Mouse (Mus musculus) myocyte (in vitro differentiated cells): Measurements from ENCODE around the gene Cyp2d22. TPM values are rescaled to one million over a fixed set of nuclear protein-coding genes. Genes with fewer than 3 reads are reported as not detected.

Experiments used
- H3K27me3 ChIP-seq: one replicate; pipeline ENCODE4 v1.6.1; 2011; ENCODE audit not compliant: control insufficient read depth, insufficient read depth, insufficient read length
- H3K36me3 ChIP-seq: one replicate; pipeline ENCODE4 v1.6.1; 2011; ENCODE audit not compliant: control insufficient read depth, insufficient read depth
- H3K4me2 ChIP-seq: one replicate; pipeline ENCODE4 v1.6.1; 2011; ENCODE audit warnings: low read depth, control low read depth
- H3K4me3 ChIP-seq: one replicate; pipeline ENCODE4 v1.5.1; 2011; ENCODE audit warnings: mild to moderate bottlenecking, control low read depth, moderate library complexity
- H3K79me2 ChIP-seq: one replicate; pipeline ENCODE4 v1.6.1; 2011; ENCODE audit not compliant: control insufficient read depth, insufficient read depth
- H3ac ChIP-seq: one replicate; pipeline ENCODE4 v1.6.1; 2011; ENCODE audit not compliant: control insufficient read depth, insufficient read length
- CEBPB ChIP-seq: IDR thresholded peaks from 2 replicates; pipeline ENCODE4 v1.6.1; 2011; ENCODE audit warnings: mild to moderate bottlenecking, moderate library complexity; ENCODE audit not compliant: poor library complexity, insufficient read depth, severe bottlenecking
- E2F4 ChIP-seq: IDR thresholded peaks from one replicate; pipeline ENCODE4 v1.6.1; 2011; ENCODE audit warnings: mild to moderate bottlenecking, control low read depth, moderate library complexity; ENCODE audit not compliant: insufficient read depth
- MAX ChIP-seq: IDR thresholded peaks from one replicate; pipeline ENCODE4 v1.6.1; 2011; ENCODE audit warnings: low read depth, mild to moderate bottlenecking, control low read depth
- MYOD1 ChIP-seq, 3 experiments: IDR thresholded peaks; one replicate each; pipeline ENCODE4 v1.6.1; 2011; ENCODE audit warnings: control low read depth in 2 of 3, low read depth in 2 of 3, mild to moderate bottlenecking in 2 of 3, moderate library complexity in 1 of 3; ENCODE audit not compliant: insufficient read length in 2 of 3, control insufficient read depth in 1 of 3
- MYOG ChIP-seq, 3 experiments: IDR thresholded peaks; one replicate each; pipeline ENCODE4 v1.6.1; 2011; ENCODE audit warnings: control low read depth in 2 of 3, low read depth in 2 of 3, mild to moderate bottlenecking in 2 of 3; ENCODE audit not compliant: insufficient read length in 2 of 3, control insufficient read depth in 1 of 3, insufficient read depth in 1 of 3
- POLR2A ChIP-seq: IDR thresholded peaks from one replicate; pipeline ENCODE4 v1.6.1; 2011; ENCODE audit warnings: low read depth, mild to moderate bottlenecking, control low read depth, moderate library complexity; ENCODE audit not compliant: insufficient read length
- POLR2AphosphoS2 ChIP-seq: IDR thresholded peaks from one replicate; pipeline ENCODE4 v1.6.1; 2011; ENCODE audit warnings: low read depth, control low read depth; ENCODE audit not compliant: insufficient read length
- REST ChIP-seq: IDR thresholded peaks from one replicate; pipeline ENCODE4 v1.6.1; 2011; ENCODE audit warnings: mild to moderate bottlenecking, control low read depth, moderate library complexity; ENCODE audit not compliant: insufficient read depth, insufficient read length
- SRF ChIP-seq: IDR thresholded peaks from one replicate; pipeline ENCODE4 v1.6.1; 2011; ENCODE audit warnings: low read depth; ENCODE audit not compliant: control insufficient read depth, insufficient read length
- TCF12 ChIP-seq: IDR thresholded peaks from one replicate; pipeline ENCODE4 v1.6.1; 2011; ENCODE audit warnings: mild to moderate bottlenecking, control low read depth; ENCODE audit not compliant: poor library complexity, insufficient read depth, severe bottlenecking
- TCF3 ChIP-seq: IDR thresholded peaks from one replicate; pipeline ENCODE4 v1.6.1; 2011; ENCODE audit warnings: low read depth, control low read depth; ENCODE audit not compliant: insufficient read length
- USF1 ChIP-seq: IDR thresholded peaks from one replicate; pipeline ENCODE4 v1.6.1; 2011; ENCODE audit warnings: low read depth, mild to moderate bottlenecking, control low read depth, moderate library complexity
- polyA plus RNA-seq: library from polyadenylated mRNA; unstranded; fragments of >200 nt; fragmentation: generic; extraction: Trizol; gene quantifications from one replicate; pipeline ENCODE4 v1.2.1, GENCODE M21; 2012; ENCODE audit warnings: missing spikeins

Gene Cyp2d22
- polyA plus RNA-seq, 1 experiment: 2.4 TPM

DNA sequence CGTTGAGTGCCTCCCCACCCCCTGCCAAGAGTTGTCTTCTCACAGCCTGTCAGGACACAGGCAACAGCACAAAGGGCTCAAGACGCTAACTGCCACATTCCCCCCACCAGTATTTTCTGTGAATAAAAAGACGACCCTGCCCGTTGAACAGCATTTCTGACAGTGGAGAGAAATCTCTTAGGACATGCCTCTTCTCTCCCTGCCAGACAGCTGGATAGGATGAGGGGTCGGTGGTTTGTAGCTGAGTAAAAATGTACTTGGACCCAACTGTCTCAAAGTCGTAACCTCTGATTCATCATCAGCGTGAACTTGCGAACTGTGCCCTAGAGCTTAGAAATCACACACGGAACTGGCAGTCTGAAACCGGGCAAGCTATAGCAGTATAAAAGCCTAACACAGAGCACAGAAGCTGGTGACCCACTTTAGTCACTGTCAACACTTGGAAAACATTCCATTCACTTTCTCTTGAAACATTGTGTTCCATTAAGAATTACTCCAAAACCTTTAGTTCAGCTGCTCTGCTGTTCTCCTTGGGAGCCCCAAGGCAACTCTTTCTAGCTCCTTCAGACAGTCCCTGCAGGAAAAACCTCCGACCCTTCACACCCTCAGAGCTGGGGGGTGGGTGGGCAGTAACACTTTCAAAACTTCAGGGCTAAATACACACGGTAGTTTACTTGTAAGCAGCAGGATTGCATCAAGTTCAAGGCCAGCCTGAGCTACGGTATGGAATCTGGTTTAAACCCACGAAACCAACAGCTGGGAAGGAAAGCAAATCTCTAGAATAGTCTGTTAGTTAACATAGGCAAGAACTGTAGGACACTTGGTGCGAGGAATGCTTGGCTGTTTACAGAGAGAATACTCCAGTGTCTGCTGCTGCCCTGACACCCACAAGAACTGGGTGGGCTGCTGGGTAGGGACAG is 1.5 kb downstream of the Cyp2d22 start:
- TF ChIP-seq MYOG (IDR thresholded peaks at IDR 0.05; ENCODE audit: control insufficient read depth in 1 of 3, insufficient read depth in 1 of 3, insufficient read length in 2 of 3, low read depth in 2 of 3): peak in 2 of 3 experiments; percentile 7 to 16
- TF ChIP-seq SRF: no peak
- no peak for TF ChIP-seq TCF12
- Histone ChIP-seq H3K4me2 (peak overlapping the region; percentile 43), H3ac (no peak overlapping the region), H3K36me3 (no peaks in the 10 kb centered on the region), H3K79me2 (no peaks in the 10 kb centered on the region), H3K27me3 (no peaks in the 10 kb centered on the region), H3K4me3 (no peak overlapping the region)

DNA sequence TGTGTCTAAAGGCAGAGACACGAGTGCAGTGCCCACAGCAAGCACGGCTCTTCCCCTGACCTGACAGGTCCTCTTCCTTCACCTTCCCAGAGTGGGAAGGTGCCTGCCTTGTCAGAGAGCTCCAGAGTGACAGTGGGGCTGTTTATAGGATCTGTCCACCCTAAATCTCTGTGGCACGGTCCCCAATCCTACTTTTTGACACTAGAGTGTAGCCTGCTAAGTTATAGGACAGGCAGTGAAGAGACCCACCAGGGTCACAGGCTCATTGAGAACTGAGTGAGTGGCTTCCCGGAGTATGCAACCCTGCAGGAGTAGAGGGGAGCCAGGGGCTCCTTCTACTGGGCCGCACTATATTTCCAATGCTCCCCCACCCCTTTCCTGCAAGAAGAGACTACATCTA is 2.4 kb downstream of the Cyp2d22 start:
- Histone ChIP-seq H3K79me2 (no peaks in the 10 kb centered on the region), H3K4me2 (no peak overlapping the region), H3K36me3 (no peaks in the 10 kb centered on the region), H3K4me3 (no peak overlapping the region), H3ac (no peak overlapping the region), H3K27me3 (no peaks in the 10 kb centered on the region)
- TF ChIP-seq MYOG (IDR thresholded peaks at IDR 0.05; ENCODE audit: control insufficient read depth in 1 of 3, insufficient read depth in 1 of 3, insufficient read length in 2 of 3, low read depth in 2 of 3): no peak
- TF ChIP-seq TCF12: no peak
- TF ChIP-seq MYOD1 (IDR thresholded peaks at IDR 0.05; ENCODE audit: control insufficient read depth in 1 of 3, insufficient read length in 2 of 3, low read depth in 2 of 3): no peak
- no peak for TF ChIP-seq SRF
- TF ChIP-seq TCF3: no peak
- TF ChIP-seq USF1: no peak
- TF ChIP-seq REST: no peak
- no peak for TF ChIP-seq MAX
- no peak for TF ChIP-seq CEBPB
- TF ChIP-seq POLR2AphosphoS2: no peak

DNA sequence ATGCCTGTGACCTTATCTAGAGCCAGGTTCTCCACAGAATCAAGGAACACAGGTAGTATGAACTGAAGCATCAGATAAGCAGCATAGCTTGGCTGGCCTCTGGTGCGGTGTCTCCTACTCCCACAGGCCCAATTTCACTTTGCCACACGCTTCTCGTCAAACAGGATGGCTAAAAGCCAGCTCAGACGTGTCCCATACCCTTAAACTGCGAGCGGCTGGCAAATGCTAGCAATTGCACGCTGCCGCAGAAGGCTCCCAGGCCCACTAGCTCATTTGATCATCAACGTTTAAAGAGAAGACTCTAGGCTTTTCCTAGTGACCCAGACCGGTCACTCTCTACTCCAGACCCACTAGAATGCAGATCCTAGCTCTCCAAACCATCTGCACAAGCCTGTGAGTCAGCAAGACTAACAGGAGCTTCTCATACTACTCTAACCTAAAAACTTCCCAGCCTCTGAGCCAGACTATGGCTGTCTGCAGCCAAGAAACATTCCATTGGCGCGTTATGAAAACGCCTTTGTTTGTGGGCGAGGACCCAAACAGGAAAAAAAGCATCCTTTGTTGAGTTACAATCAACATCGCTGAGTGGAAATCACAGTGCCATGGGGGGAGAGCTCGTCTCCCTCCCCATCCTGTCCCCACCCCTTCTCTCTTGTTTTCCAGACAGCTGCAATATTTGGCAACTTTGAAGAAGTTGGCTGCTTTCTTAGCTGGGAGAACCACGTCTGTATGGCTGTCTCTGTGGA is 3.5 kb downstream of the Cyp2d22 start:
- TF ChIP-seq MYOD1 (IDR thresholded peaks at IDR 0.05; ENCODE audit: control insufficient read depth in 1 of 3, insufficient read length in 2 of 3, low read depth in 2 of 3) (no peak), MYOG (IDR thresholded peaks at IDR 0.05; ENCODE audit: control insufficient read depth in 1 of 3, insufficient read depth in 1 of 3, insufficient read length in 2 of 3, low read depth in 2 of 3) (no peak), POLR2A (no peak), CEBPB (no peak), E2F4 (no peak)
- no peak overlapping the region for H3K4me3 ChIP-seq
- no peak overlapping the region for H3ac ChIP-seq
- H3K36me3 ChIP-seq: no peaks in the 10 kb centered on the region
- no peak overlapping the region for H3K4me2 ChIP-seq
- H3K79me2 ChIP-seq: no peaks in the 10 kb centered on the region
- no peaks in the 10 kb centered on the region for H3K27me3 ChIP-seq

DNA sequence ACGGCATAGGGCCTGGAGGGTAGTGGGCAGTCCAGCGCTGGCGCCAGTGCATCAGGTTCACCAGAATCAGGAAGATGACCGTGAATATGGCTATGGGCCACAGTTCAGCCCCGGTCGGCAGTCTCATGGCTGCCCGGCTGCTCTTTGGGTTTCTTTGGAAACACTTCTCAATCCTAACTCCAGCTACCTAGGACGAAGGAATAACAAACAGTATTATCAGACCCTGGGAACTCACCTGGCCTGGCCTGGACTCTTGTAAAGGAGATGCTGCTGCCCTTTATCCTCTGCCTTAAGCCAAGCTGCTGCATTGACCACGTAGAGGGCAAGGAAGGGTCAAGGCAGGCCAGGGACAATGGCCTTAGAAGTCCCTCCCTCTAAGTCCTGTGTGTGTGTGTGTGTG is 4.2 kb downstream of the Cyp2d22 start:
- H3K4me3 ChIP-seq: no peak overlapping the region
- no peak overlapping the region for H3K4me2 ChIP-seq
- H3K79me2 ChIP-seq: no peaks in the 10 kb centered on the region
- no peaks in the 10 kb centered on the region for H3K27me3 ChIP-seq
- H3ac ChIP-seq: no peak overlapping the region
- no peaks in the 10 kb centered on the region for H3K36me3 ChIP-seq
- TF ChIP-seq POLR2A (no peak), MYOG (IDR thresholded peaks at IDR 0.05; ENCODE audit: control insufficient read depth in 1 of 3, insufficient read depth in 1 of 3, insufficient read length in 2 of 3, low read depth in 2 of 3) (no peak), REST (no peak), TCF12 (no peak), POLR2AphosphoS2 (no peak), MYOD1 (IDR thresholded peaks at IDR 0.05; ENCODE audit: control insufficient read depth in 1 of 3, insufficient read length in 2 of 3, low read depth in 2 of 3) (no peak), USF1 (no peak), TCF3 (no peak), SRF (no peak), E2F4 (no peak), CEBPB (no peak), MAX (no peak)
